ENCODE assay signal across 16 mouse cellular contexts in genomic region chr13:28297577-28297976, GRCm38 (mm10). TPM values are rescaled to one million over a fixed set of nuclear protein-coding genes. Genes with fewer than 3 reads are reported as not detected.
DNase-seq lines count a peak whose midpoint lies in the region; ATAC-seq and TF ChIP-seq lines count a peak whose summit lies in the region.
"Had no signal": no experiment of that assay in that cellular context is flagged by ENCODE, and none has a peak within 500 bp of the region (broad histone marks: within the 10 kb centered on the region; RNA-seq: fewer than 3 reads in every experiment).

No protein-coding gene starts in this region.

- no peak for TF ChIP-seq CTCF in hindbrain, postnatal 0 days (IDR thresholded peaks at IDR 0.05; ENCODE audit: low read depth)

- H3K79me2 ChIP-seq in myocyte (ENCODE audit: control insufficient read depth, insufficient read depth), result no peaks in the 10 kb centered on the region

- no peaks in the 10 kb centered on the region for H3K9me3 ChIP-seq in forebrain, embryonic 14.5 days (replicated peaks; ENCODE audit: control insufficient read depth, low read length)
- no peaks in the 10 kb centered on the region for H3K9me3 ChIP-seq in forebrain, embryonic 11.5 days (ENCODE audit: control insufficient read depth, low read length)
- H3K9me3 ChIP-seq in hindbrain, postnatal 0 days (ENCODE audit: low read length), result no peaks in the 10 kb centered on the region
- no peaks in the 10 kb centered on the region for H3K9me3 ChIP-seq in hindbrain, embryonic 11.5 days (ENCODE audit: control insufficient read depth, low read length)
- no peaks in the 10 kb centered on the region for H3K9me3 ChIP-seq in embryonic facial prominence, embryonic 10.5 days
- H3K9me3 ChIP-seq: liver, embryonic 13.5 days had no signal

- no peak overlapping the region for H3ac ChIP-seq in myocyte (ENCODE audit: control insufficient read depth, insufficient read length)

- DNase-seq in forebrain, embryonic 14.5 days (ENCODE audit: low spot score), result peak; percentile 14
- DNase-seq in forebrain, embryonic 11.5 days (ENCODE audit: low spot score), result no peak
- peak; percentile 5 for DNase-seq in hindbrain, postnatal 0 days (ENCODE audit: low spot score)
- DNase-seq in hindbrain, embryonic 11.5 days (ENCODE audit: low spot score), result no peak
- DNase-seq in embryonic facial prominence, embryonic 10.5 days (ENCODE audit: low spot score), result no peak
- DNase-seq in adipocyte (ENCODE audit: low spot score), result no peak
- no peak for DNase-seq in left cerebral cortex, adult 9 months (ENCODE audit: low spot score in 2 of 2)
- DNase-seq: adrenal gland, adult 8-10 months; cerebellum, adult 11-12 months; gastrocnemius, postnatal 36 days; kidney, postnatal 14 days; layer of hippocampus, adult 9-11 months; liver, embryonic 13.5 days; thymus, adult 18-20 months had no signal

- H3K27me3 ChIP-seq in forebrain, embryonic 14.5 days (replicated peaks; ENCODE audit: control insufficient read depth, insufficient read depth, low read length), result no peaks in the 10 kb centered on the region
- H3K27me3 ChIP-seq in forebrain, embryonic 11.5 days (ENCODE audit: control insufficient read depth, insufficient read depth, low read length), result no peaks in the 10 kb centered on the region
- no peaks in the 10 kb centered on the region for H3K27me3 ChIP-seq in hindbrain, postnatal 0 days (ENCODE audit: insufficient read depth, low read length)
- no peaks in the 10 kb centered on the region for H3K27me3 ChIP-seq in hindbrain, embryonic 11.5 days (ENCODE audit: control insufficient read depth, insufficient read depth, low read length)
- H3K27me3 ChIP-seq in embryonic facial prominence, embryonic 10.5 days (replicated peaks; ENCODE audit: low read depth, poor library complexity, severe bottlenecking), result no peaks in the 10 kb centered on the region
- H3K27me3 ChIP-seq in myocyte (ENCODE audit: control insufficient read depth, insufficient read depth, insufficient read length), result no peaks in the 10 kb centered on the region
- H3K27me3 ChIP-seq: liver, embryonic 13.5 days had no signal

- no peaks in the 10 kb centered on the region for H3K36me3 ChIP-seq in forebrain, embryonic 14.5 days (ENCODE audit: control insufficient read depth, insufficient read depth, low read length)
- no peaks in the 10 kb centered on the region for H3K36me3 ChIP-seq in forebrain, embryonic 11.5 days (ENCODE audit: control insufficient read depth, insufficient read depth, low read length)
- H3K36me3 ChIP-seq in hindbrain, postnatal 0 days (ENCODE audit: insufficient read depth, low read length), result no peaks in the 10 kb centered on the region
- H3K36me3 ChIP-seq in hindbrain, embryonic 11.5 days (ENCODE audit: control insufficient read depth, insufficient read depth, low read length), result no peaks in the 10 kb centered on the region
- H3K36me3 ChIP-seq in embryonic facial prominence, embryonic 10.5 days (replicated peaks), result no peaks in the 10 kb centered on the region
- H3K36me3 ChIP-seq in myocyte (ENCODE audit: control insufficient read depth, insufficient read depth), result no peaks in the 10 kb centered on the region
- H3K36me3 ChIP-seq: liver, embryonic 13.5 days had no signal

- no peak overlapping the region for H3K4me3 ChIP-seq in forebrain, embryonic 14.5 days (ENCODE audit: low read depth, low read length)
- H3K4me3 ChIP-seq in forebrain, embryonic 11.5 days (ENCODE audit: low read depth, low read length), result no peak overlapping the region
- no peak overlapping the region for H3K4me3 ChIP-seq in hindbrain, postnatal 0 days (ENCODE audit: low read length)
- H3K4me3 ChIP-seq in hindbrain, embryonic 11.5 days (ENCODE audit: low read depth, low read length), result no peak overlapping the region
- H3K4me3 ChIP-seq in embryonic facial prominence, embryonic 10.5 days, result no peak overlapping the region
- H3K4me3 ChIP-seq in myocyte, result no peak overlapping the region
- H3K4me3 ChIP-seq: liver, embryonic 13.5 days had no signal

- H3K4me1 ChIP-seq in forebrain, embryonic 14.5 days (ENCODE audit: control insufficient read depth, insufficient read depth, low read length), result peaks cover 26% of the 10 kb centered on the region
- H3K4me1 ChIP-seq in forebrain, embryonic 11.5 days (replicated peaks; ENCODE audit: control insufficient read depth, insufficient read depth, low read length), result peaks cover 7% of the 10 kb centered on the region; the same call in 1 of the 2 replicates
- peaks cover 12% of the 10 kb centered on the region; the same call in 1 of the 2 replicates for H3K4me1 ChIP-seq in hindbrain, postnatal 0 days (ENCODE audit: insufficient read depth, low read length)
- no peaks in the 10 kb centered on the region for H3K4me1 ChIP-seq in hindbrain, embryonic 11.5 days (replicated peaks; ENCODE audit: control insufficient read depth, insufficient read depth, low read length)
- H3K4me1 ChIP-seq in embryonic facial prominence, embryonic 10.5 days, result peaks cover 29% of the 10 kb centered on the region

- H3K27ac ChIP-seq in forebrain, embryonic 14.5 days (ENCODE audit: low read depth, low read length), result no peak overlapping the region
- no peak overlapping the region for H3K27ac ChIP-seq in forebrain, embryonic 11.5 days (ENCODE audit: low read depth, low read length)
- no peak overlapping the region for H3K27ac ChIP-seq in hindbrain, postnatal 0 days
- H3K27ac ChIP-seq in hindbrain, embryonic 11.5 days (ENCODE audit: low read depth, low read length), result no peak overlapping the region
- 0 out of 2 replicates have a peak overlapping the region, but pooled peaks have one; percentile 54 for H3K27ac ChIP-seq in embryonic facial prominence, embryonic 10.5 days (replicated peaks)
- H3K27ac ChIP-seq: liver, embryonic 13.5 days had no signal

- no peak overlapping the region for H3K4me2 ChIP-seq in forebrain, embryonic 14.5 days (ENCODE audit: low read length)
- H3K4me2 ChIP-seq in forebrain, embryonic 11.5 days (ENCODE audit: low read depth, low read length, severe bottlenecking), result no peak overlapping the region
- no peak overlapping the region for H3K4me2 ChIP-seq in hindbrain, postnatal 0 days (ENCODE audit: low read depth, low read length)
- no peak overlapping the region for H3K4me2 ChIP-seq in hindbrain, embryonic 11.5 days (replicated peaks; ENCODE audit: low read depth, low read length)
- H3K4me2 ChIP-seq in myocyte (ENCODE audit: low read depth), result peak overlapping the region; percentile 31
- H3K4me2 ChIP-seq: liver, embryonic 13.5 days had no signal

- H3K9ac ChIP-seq in forebrain, embryonic 14.5 days (ENCODE audit: low read length), result no peak overlapping the region
- no peak overlapping the region for H3K9ac ChIP-seq in forebrain, embryonic 11.5 days (ENCODE audit: low read length)
- H3K9ac ChIP-seq in hindbrain, postnatal 0 days (replicated peaks; ENCODE audit: low read length), result no peak overlapping the region
- no peak overlapping the region for H3K9ac ChIP-seq in hindbrain, embryonic 11.5 days (ENCODE audit: low read depth, low read length)
- H3K9ac ChIP-seq: liver, embryonic 13.5 days had no signal

- TF ChIP-seq POLR2A in myocyte (IDR thresholded peaks at IDR 0.05; ENCODE audit: insufficient read length, low read depth), result no peak

- WGBS in forebrain, embryonic 14.5 days, result 54% methylated on average over 2 of the region's 2 CpGs
- WGBS in forebrain, embryonic 11.5 days, result 69% methylated on average over 2 of the region's 2 CpGs
- WGBS in hindbrain, postnatal 0 days, result 56% methylated on average over 2 of the region's 2 CpGs
- whole genome bisulfite sequencing in hindbrain, embryonic 11.5 days, result 63% methylated on average over 2 of the region's 2 CpGs
- WGBS in embryonic facial prominence, embryonic 10.5 days, result 70% methylated on average over 2 of the region's 2 CpGs

- ATAC-seq in forebrain, embryonic 14.5 days, result no peak
- ATAC-seq in forebrain, embryonic 11.5 days (replicated peaks; ENCODE audit: low FRiP score), result no peak
- no peak for ATAC-seq in hindbrain, postnatal 0 days
- ATAC-seq in hindbrain, embryonic 11.5 days (ENCODE audit: low FRiP score), result no peak
- ATAC-seq: lung, postnatal 0 days had no signal

TF ChIP-seq in myocyte, 11 proteins besides CTCF, POLR2A, EP300 and RAD21:
- TF ChIP-seq E2F4 (IDR thresholded peaks at IDR 0.05; ENCODE audit: insufficient read depth) (no peak), MYOD1 (IDR thresholded peaks at IDR 0.05; ENCODE audit: control insufficient read depth in 1 of 3, insufficient read length in 2 of 3, low read depth in 2 of 3) (peak in 2 of 3 experiments; percentile 67 to 68)

RNA-seq across cellular contexts. Expression of gene Gm11361, which starts 40.2 kb away (rescaled TPM):
- 2.0 and 2.4 TPM in 2 replicates for polyA plus RNA-seq in forebrain, embryonic 14.5 days (2014; fragmentation: Nextera tagmentation; extraction: Ambion mirVana)
- 2.1 and 3.6 TPM in 2 replicates for polyA plus RNA-seq in forebrain, embryonic 11.5 days (2014; fragmentation: Nextera tagmentation; extraction: Ambion mirVana)
- 0.47 and 1.0 TPM in 2 replicates for total RNA-seq in hindbrain, postnatal 0 days (2014; rRNA removed)
- polyA plus RNA-seq in hindbrain, postnatal 0 days (2015; fragmentation: Nextera tagmentation; extraction: Ambion mirVana), result 0.73 and 1.8 TPM in 2 replicates
- 0.88 and 2.1 TPM in 2 replicates for polyA plus RNA-seq in hindbrain, embryonic 11.5 days (2014; fragmentation: Nextera tagmentation; extraction: Ambion mirVana)
- polyA plus RNA-seq in embryonic facial prominence, embryonic 10.5 days (2016; fragmentation: Nextera tagmentation; extraction: Ambion mirVana), result 3.0 and 3.3 TPM in 2 replicates
- 1,646 TPM for polyA plus RNA-seq in myocyte (2012; fragmentation: generic; extraction: Trizol)

Comparison
In these comparisons a context has a peak if more than half of its experiments do, and no peak if none do; other contexts are left out.
1. DNase-seq: peak in forebrain, embryonic 14.5 days (single experiment) and hindbrain, postnatal 0 days (single experiment); none in forebrain, embryonic 11.5 days (single experiment), hindbrain, embryonic 11.5 days (single experiment), embryonic facial prominence, embryonic 10.5 days (single experiment), adipocyte (single experiment) and left cerebral cortex, adult 9 months (0 of 2).
2. RNA of gene Gm11361, which starts 40.2 kb away (polyA plus RNA-seq): 1,646 TPM in myocyte (single experiment); 3.0 to 3.3 TPM in embryonic facial prominence, embryonic 10.5 days, 2.0 to 2.4 TPM in forebrain, embryonic 14.5 days, 2.1 to 3.6 TPM in forebrain, embryonic 11.5 days, 0.73 to 1.8 TPM in hindbrain, postnatal 0 days and 0.88 to 2.1 TPM in hindbrain, embryonic 11.5 days; every median in the first group is over 100 times any median in the second.